Mouse (Mus musculus): ENCODE measurements around the gene Slc15a4. TPM values are rescaled to one million over a fixed set of nuclear protein-coding genes. Genes with fewer than 3 reads are reported as not detected.

Slc15a4 gene
- 10 to 100 TPM; 16.5 to 17.4 TPM for total RNA-seq (2021)
- long read RNA-seq, experiment 1, transcript Slc15a4-201 (8 exons, 2,732 nt), result major isoform, 20 of 38 reads
- long read RNA-seq, experiment 1, partial matches to known transcripts, result 0 of 38 reads
- long read RNA-seq, experiment 1, other reads (novel, unspliced or antisense), result 17 of 38 reads
- long read RNA-seq, experiment 2, transcript Slc15a4-201 (8 exons, 2,732 nt), result major isoform, 7 of 23 reads
- long read RNA-seq, experiment 2, partial matches to known transcripts, result 0 of 23 reads
- long read RNA-seq, experiment 2, other reads (novel, unspliced or antisense), result 16 of 23 reads

GRCm38 (mm10) chr5:127632167-127633145 is at the start of gene Slc15a4, which contains the start of gene Glt1d1:
Slc15a4 (minus strand) TSS chr5:127632897.
Glt1d1 (plus strand) TSS chr5:127632262.
- DNase-seq, result no peak

GRCm38 (mm10) chr5:127678501-127678900 is 45.8 kb upstream of the Slc15a4 start:
- DNase-seq, result no peak

- no peak for DNase-seq
Measured at GRCm38 (mm10) chr5:127677561-127677960, 44.9 kb upstream of the Slc15a4 start.

- DNase-seq, result no peak
Measured at GRCm38 (mm10) chr5:127673913-127674312, 41.2 kb upstream of the Slc15a4 start.

- no peak for DNase-seq
Measured at GRCm38 (mm10) chr5:127660979-127661378, 28.3 kb upstream of the Slc15a4 start.

GRCm38 (mm10) chr5:127660267-127660666 is 27.6 kb upstream of the Slc15a4 start:
- no peak for DNase-seq

- DNase-seq, result no peak
Measured at GRCm38 (mm10) chr5:127659312-127659711, 26.6 kb upstream of the Slc15a4 start.

GRCm38 (mm10) chr5:127658257-127658656 is 25.6 kb upstream of the Slc15a4 start:
- DNase-seq, result no peak

GRCm38 (mm10) chr5:127649077-127649476 is 16.4 kb upstream of the Slc15a4 start:
- peak in 1 of 2 experiments; percentile 12 for DNase-seq

- DNase-seq, result peak in 1 of 2 experiments; percentile 26
Measured at GRCm38 (mm10) chr5:127648046-127648445, 15.3 kb upstream of the Slc15a4 start.

- DNase-seq, result no peak
Measured at GRCm38 (mm10) chr5:127641185-127641958, 8.7 kb upstream of the Slc15a4 start.

- DNase-seq, result no peak
Measured at GRCm38 (mm10) chr5:127640359-127640758, 7.7 kb upstream of the Slc15a4 start.

- no peak for DNase-seq
Measured at GRCm38 (mm10) chr5:127639635-127640034, 6.9 kb upstream of the Slc15a4 start.

- DNase-seq, result no peak
Measured at GRCm38 (mm10) chr5:127639067-127639605, 6.4 kb upstream of the Slc15a4 start.

GRCm38 (mm10) chr5:127638177-127638576 is 5.5 kb upstream of the Slc15a4 start:
- DNase-seq, result no peak

- no peak for DNase-seq
Measured at GRCm38 (mm10) chr5:127637622-127638021, 4.9 kb upstream of the Slc15a4 start.

- DNase-seq, result no peak
Measured at GRCm38 (mm10) chr5:127633666-127634065, 969 bp upstream of the Slc15a4 start.

- no peak for DNase-seq
Measured at GRCm38 (mm10) chr5:127633188-127633587, 491 bp upstream of the Slc15a4 start.

- DNase-seq, result no peak
Measured at GRCm38 (mm10) chr5:127631671-127632070, 1.0 kb downstream of the Slc15a4 start.

- no peak for DNase-seq
Measured at GRCm38 (mm10) chr5:127627242-127627641, 5.5 kb downstream of the Slc15a4 start.

GRCm38 (mm10) chr5:127624427-127625213 is 8.1 kb downstream of the Slc15a4 start:
- DNase-seq, result no peak

All from heart, adult 18-20 months (tissue).